Mouse (Mus musculus) monocyte, adult 5-6 weeks (primary cell): Measurements from ENCODE around the gene 0610040J01Rik. TPM values are rescaled to one million over a fixed set of nuclear protein-coding genes. Genes with fewer than 3 reads are reported as not detected.

Experiments used
- ATAC-seq: fragments of 153-309, 156-312 bp; replicated peaks from 2 replicates; pipeline ENCODE4 v1.8.0; 2017; ENCODE audit warnings: mild to moderate bottlenecking; ENCODE audit not compliant: low TSS enrichment, insufficient number of reproducible peaks, severe bottlenecking, poor library complexity, low FRiP score
- total RNA-seq: library from RNA; stranded (forward); fragments of 200-1000, 200-491, 200-594 nt; gene quantifications from 3 replicates; pipeline ENCODE4 v1.2.3, GENCODE M21; 2017

0610040J01Rik gene
- total RNA-seq, 1 experiment from 2014 or later = 1.5 TPM

DNA sequence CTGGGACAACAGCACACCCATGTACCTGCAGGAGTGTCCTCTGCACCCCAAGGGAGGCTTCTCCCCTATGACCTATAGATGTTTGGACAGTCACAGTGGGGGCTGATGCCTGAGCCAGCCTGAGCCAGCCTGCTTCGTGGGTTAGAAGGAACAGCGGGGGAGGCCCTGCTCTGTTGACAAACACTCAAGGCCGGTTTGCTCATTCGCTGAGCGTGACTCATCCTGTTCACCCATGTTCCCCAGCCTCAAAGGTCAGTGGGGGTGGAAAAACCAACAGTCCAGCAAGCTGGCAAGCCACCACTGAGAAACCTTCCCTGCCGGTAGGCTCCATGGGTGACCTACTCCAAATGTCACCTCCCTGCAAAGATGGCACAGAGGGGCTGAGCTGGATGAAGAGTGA is 124.6 kb downstream of the 0610040J01Rik start:
- ATAC-seq = peak; percentile 79

DNA sequence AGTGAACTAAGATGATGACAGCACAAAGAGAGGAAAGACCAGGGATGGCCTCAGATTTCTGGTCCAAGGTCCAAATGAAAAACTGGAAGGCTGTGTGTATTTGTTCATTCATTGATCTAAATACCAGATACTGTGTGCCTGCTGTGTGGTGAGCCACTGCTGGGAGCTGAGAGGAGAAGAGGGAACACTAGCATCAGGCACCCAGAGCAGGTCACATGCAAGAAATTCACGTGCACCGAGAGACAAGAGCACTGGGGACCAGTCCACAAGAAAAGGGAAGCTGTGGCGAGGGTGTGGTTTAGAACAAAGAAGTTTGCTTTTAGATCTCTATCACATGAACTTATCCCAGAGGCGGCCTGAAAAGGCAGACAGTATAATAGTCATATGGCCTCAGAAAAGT is 126.4 kb downstream of the 0610040J01Rik start:
- ATAC-seq = peak; percentile 72

DNA sequence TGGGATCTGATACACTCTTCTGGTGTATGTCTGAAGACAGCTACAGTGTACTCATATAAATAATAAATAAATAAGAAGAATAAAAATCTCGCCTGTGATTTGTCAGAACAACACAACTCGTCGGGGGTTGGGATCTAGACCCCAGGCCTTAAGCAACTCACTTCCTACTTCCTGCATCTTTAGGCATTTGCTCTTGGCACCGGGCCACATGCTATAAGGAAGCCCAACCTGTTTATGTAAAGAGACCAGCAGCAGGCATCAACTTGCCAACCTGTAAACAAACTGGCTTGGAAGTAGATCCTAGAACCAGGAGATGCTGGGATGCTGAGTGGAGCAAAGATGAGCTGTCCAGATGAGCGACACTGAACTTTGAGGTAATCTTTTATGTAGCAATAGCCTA is 129.7 kb downstream of the 0610040J01Rik start:
- 0 out of 2 replicates have a peak, but pooled peaks have one; percentile 15 for ATAC-seq

DNA sequence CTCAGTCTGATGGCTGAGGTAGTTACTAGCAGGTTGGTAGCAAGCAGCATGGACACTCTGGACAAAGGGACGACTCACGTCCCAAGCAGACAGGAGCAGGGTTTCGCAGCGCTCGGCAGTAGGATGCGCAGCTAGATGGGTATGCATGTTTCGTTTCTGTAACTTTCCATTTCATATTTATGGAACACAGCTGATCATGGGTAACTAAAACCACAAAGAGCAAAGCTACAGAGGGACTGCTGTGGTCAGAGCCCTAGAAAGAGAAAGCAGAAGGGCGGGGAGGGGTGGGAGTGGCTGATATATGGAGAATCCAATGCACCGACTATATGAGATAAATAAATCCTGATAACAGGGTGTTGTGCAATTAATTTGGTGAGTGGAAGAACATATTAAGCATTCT is 131.1 kb downstream of the 0610040J01Rik start:
- peak; percentile 57; the same call in 1 of the 2 replicates for ATAC-seq

DNA sequence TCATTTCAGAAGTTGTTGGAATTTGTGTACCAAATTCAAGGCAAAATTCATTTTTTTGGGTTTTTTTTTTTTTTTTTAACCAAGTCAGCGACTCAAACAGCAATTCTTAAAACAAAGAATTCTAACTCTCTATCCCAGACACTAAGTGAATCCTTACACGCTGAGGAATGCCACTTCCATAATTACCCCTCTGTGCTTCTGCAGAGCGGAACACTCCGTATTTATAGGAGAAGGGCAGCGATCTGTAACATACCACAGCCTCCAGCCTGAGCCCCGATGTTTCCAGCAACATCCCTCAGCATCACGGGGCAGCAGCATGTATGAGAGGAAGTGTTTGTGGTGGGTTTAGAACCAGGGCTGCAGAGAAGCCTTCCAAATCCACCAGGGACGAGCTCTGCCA is 135.4 kb downstream of the 0610040J01Rik start:
- no peak for ATAC-seq

DNA sequence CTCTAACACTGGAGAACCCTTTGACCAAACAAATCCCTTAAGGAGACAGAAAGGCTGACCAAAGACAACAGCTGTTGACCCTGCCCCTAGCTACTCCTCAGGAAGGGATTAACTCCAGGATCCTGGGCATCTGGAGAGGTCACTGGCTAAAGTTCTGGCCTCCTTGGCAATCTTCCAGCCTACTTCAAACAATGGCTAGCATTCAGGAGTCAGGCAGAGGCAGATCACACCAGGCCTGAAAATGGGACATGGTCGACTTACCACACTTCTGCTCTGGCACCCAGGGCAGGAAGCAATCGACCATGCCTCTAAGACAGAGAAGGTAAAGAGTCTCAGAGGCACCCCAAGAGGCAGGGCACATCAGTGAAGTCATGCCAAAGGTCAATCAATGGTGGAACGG is 137.0 kb downstream of the 0610040J01Rik start:
- ATAC-seq = no peak

Other genes starting within 250 kb of the 0610040J01Rik start
- gene Nwd2, start 163.3 kb upstream of the 0610040J01Rik start, total RNA-seq = not detected in 3 replicates
- gene Rell1, start 156.5 kb downstream of the 0610040J01Rik start, total RNA-seq = 21.8 to 36.7 TPM (median 24.1 TPM) in 3 replicates